Mouse (Mus musculus): Measurements from ENCODE around the gene Bex6. TPM values are rescaled to one million over a fixed set of nuclear protein-coding genes. Genes with fewer than 3 reads are reported as not detected.

Bex6 gene
- polyA plus RNA-seq (2016; fragmentation: Nextera tagmentation; extraction: Ambion mirVana): 0.63 TPM in 1 of 2 replicates, not detected in the other

DNA sequence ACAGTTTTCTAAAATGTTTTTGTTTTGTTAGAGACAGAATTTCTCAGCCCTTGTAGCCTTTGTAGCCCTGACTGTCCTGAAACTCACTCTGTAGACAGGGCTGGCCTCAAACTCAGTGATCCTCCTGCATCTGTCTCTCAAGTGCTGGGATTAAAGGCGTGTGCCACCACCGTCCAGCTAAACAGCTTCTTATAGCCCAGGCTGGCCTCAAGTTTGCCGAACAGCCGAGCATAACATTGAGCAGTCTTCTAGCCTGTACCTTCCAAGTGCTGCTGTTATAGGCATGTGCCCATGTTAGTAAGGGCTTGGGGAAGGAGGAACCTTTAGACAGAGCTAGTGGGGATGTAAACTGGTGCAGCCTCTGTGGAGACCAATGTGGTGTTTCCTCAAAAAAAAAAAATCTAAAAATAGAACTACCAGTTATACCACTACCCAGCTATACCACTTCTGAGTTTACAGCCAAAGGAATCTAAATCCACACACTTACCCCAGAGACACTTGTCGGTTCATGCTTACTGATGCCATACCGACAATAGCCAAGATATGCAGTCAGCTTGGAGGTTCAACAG, at the start of gene Bex6:
TSS of gene Bex6 (plus strand) at position 491 of the 569 bp plus-strand sequence.
- H3K27me3 ChIP-seq (ENCODE audit: insufficient read depth, poor library complexity, severe bottlenecking): no peaks in the 10 kb centered on the region
- H3K4me3 ChIP-seq: no peak within 1 kb of the TSS
- no peaks in the 10 kb centered on the region for H3K36me3 ChIP-seq
- WGBS: 81% methylated on average over 6 of the region's 6 CpGs
- H3K4me1 ChIP-seq: peaks cover 7% of the 10 kb centered on the region
- H3K9me3 ChIP-seq: no peaks in the 10 kb centered on the region
- no peak for DNase-seq (ENCODE audit: low spot score)
- no peak within 1 kb of the TSS for H3K27ac ChIP-seq

DNA sequence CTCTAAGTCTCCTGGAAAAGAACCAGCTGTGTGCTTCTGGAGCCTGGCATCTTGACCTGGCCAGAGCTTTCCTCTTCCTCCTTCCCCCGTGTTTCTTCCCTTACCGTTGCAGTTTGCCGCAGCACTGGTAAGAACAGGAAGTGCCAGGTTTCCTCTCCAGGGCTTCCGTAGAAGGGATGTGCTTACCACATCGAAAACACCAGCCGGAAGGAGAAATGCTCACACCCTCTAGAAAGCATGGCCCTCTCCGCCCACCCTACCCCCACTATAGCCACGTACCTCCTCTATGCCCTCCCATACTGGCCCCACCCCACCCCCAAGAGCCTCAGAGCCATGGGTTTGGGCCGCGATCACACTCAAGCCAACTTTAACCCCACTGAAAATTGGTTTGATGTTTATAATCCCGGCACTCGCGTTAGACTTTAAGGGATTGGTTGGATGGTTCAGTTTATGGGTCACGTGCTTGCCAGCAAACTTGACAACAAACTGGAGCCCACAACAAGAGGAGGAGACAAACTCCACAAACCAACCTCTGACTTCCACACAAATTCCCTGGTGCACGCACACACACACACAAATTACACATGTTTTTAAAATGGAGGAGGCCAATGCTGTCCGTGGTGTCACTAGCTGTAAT, 49.3 kb upstream of the Bex6 start:
- H3K4me3 ChIP-seq: peak overlapping the region; percentile 44
- no peaks in the 10 kb centered on the region for H3K9me3 ChIP-seq
- peak overlapping the region; percentile 79; the same call in 1 of the 2 replicates for H3K27ac ChIP-seq
- 55% methylated on average over 16 of the region's 16 CpGs for WGBS
- no peaks in the 10 kb centered on the region for H3K36me3 ChIP-seq
- peaks cover 10% of the 10 kb centered on the region; the same call in 1 of the 2 replicates for H3K4me1 ChIP-seq
- no peaks in the 10 kb centered on the region for H3K27me3 ChIP-seq (ENCODE audit: insufficient read depth, poor library complexity, severe bottlenecking)
- DNase-seq (ENCODE audit: low spot score): no peak

- H3K9me3 ChIP-seq: no peaks in the 10 kb centered on the region
- no peak overlapping the region for H3K4me3 ChIP-seq
- DNase-seq (ENCODE audit: low spot score): no peak
- no peak overlapping the region for H3K27ac ChIP-seq
- H3K4me1 ChIP-seq: peaks cover 10% of the 10 kb centered on the region; the same call in 1 of the 2 replicates
- no peaks in the 10 kb centered on the region for H3K36me3 ChIP-seq
- WGBS: 79% methylated on average over 3 of the region's 3 CpGs
- H3K27me3 ChIP-seq (ENCODE audit: insufficient read depth, poor library complexity, severe bottlenecking): no peaks in the 10 kb centered on the region
Observed at GRCm38 (mm10) chr16:32133148-32133547, 46.5 kb upstream of the Bex6 start.

DNA sequence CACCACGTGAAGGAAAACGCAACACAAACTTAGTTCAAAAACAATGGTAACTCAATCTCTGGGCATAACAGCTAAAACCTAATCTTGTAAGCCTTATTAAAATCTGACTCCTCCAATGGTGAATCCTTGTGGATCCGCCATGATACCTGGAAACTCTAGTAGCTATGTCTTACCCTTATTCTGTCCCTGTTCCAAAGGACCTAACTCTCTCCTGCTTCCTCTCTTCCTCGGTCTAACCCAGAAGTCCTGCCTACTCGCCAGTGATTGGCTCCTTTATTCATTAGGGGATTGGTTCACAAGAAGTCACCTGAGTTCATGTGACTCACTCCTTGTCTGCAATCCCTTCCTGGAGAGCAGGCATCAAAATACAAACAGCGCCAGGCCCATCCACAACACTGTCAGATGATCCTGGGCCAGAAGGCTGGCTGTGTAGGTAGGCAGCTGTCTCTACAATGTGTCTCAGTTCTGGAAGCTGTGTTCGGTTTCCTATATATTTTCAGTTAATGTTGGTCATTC, 43.7 kb upstream of the Bex6 start:
- Histone ChIP-seq H3K27ac (no peak overlapping the region), H3K9me3 (no peaks in the 10 kb centered on the region), H3K27me3 (ENCODE audit: insufficient read depth, poor library complexity, severe bottlenecking) (no peaks in the 10 kb centered on the region), H3K4me3 (no peak overlapping the region), H3K4me1 (no peaks in the 10 kb centered on the region), H3K36me3 (no peaks in the 10 kb centered on the region)
- DNase-seq (ENCODE audit: low spot score): no peak
- WGBS: 80% methylated on average over 7 of the region's 7 CpGs

DNA sequence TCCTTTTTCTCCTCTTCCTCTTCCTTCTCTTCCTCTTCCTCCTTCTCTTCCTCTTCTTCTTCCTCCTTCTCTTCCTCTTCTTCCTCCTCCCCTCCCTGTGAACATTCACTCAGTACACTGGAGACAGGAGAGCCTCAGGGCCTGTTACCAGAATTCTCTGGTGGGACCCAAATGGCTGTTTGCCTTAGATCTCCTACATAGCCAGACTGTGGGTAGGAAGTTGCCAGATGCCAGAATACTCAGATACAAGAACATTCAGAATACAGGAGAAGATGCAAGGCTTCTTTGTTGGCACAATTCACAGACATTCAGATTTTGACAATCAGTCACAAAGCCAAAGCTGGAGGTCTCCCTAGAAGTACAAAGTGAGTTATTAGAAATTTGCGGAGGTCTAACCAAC, 40.7 kb upstream of the Bex6 start:
- H3K27ac ChIP-seq: no peak overlapping the region
- H3K9me3 ChIP-seq: no peaks in the 10 kb centered on the region; the same call in 1 of the 2 replicates
- H3K27me3 ChIP-seq (ENCODE audit: insufficient read depth, poor library complexity, severe bottlenecking): no peaks in the 10 kb centered on the region
- WGBS: 90% methylated on average over 1 of the region's 1 CpGs
- no peak overlapping the region for H3K4me3 ChIP-seq
- no peak for DNase-seq (ENCODE audit: low spot score)
- no peaks in the 10 kb centered on the region for H3K4me1 ChIP-seq
- peaks cover 12% of the 10 kb centered on the region for H3K36me3 ChIP-seq

GRCm38 (mm10) chr16:32143766-32144165, 35.9 kb upstream of the Bex6 start:
- H3K4me3 ChIP-seq: no peak overlapping the region
- H3K4me1 ChIP-seq: 0 out of 2 replicates have a peak, but pooled peaks cover 6% of the 10 kb centered on the region
- H3K27ac ChIP-seq: no peak overlapping the region
- no peak for DNase-seq (ENCODE audit: low spot score)
- H3K36me3 ChIP-seq: peaks cover 21% of the 10 kb centered on the region
- H3K27me3 ChIP-seq (ENCODE audit: insufficient read depth, poor library complexity, severe bottlenecking): no peaks in the 10 kb centered on the region
- WGBS: 92% methylated on average over 15 of the region's 15 CpGs
- H3K9me3 ChIP-seq: no peaks in the 10 kb centered on the region; the same call in 1 of the 2 replicates

DNA sequence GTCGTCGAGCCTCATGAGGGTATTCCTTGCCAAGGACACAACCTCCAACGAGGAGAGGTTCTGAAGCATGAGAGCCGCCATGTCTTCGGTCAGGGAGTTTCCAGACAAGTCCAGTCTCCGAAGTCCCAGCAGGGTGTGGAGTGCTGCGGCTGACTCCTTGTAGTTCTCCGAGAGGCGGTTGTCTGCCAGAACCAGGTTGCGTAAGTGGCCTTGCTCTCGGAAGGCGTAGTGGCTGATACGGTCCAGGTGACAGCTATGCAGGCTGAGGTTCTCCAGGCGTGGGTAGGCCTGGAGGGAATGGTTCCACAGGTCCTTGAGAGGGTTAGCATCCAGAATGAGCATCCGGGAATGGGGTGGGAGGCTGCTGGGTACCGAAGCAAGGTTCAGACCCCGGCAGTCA, 35.0 kb upstream of the Bex6 start:
- no peaks in the 10 kb centered on the region; the same call in 1 of the 2 replicates for H3K9me3 ChIP-seq
- peaks cover 21% of the 10 kb centered on the region for H3K36me3 ChIP-seq
- H3K27me3 ChIP-seq (ENCODE audit: insufficient read depth, poor library complexity, severe bottlenecking): no peaks in the 10 kb centered on the region
- WGBS: 88% methylated on average over 17 of the region's 17 CpGs
- no peak overlapping the region for H3K27ac ChIP-seq
- H3K4me1 ChIP-seq: 0 out of 2 replicates have a peak, but pooled peaks cover 6% of the 10 kb centered on the region
- no peak for DNase-seq (ENCODE audit: low spot score)
- H3K4me3 ChIP-seq: no peak overlapping the region

DNA sequence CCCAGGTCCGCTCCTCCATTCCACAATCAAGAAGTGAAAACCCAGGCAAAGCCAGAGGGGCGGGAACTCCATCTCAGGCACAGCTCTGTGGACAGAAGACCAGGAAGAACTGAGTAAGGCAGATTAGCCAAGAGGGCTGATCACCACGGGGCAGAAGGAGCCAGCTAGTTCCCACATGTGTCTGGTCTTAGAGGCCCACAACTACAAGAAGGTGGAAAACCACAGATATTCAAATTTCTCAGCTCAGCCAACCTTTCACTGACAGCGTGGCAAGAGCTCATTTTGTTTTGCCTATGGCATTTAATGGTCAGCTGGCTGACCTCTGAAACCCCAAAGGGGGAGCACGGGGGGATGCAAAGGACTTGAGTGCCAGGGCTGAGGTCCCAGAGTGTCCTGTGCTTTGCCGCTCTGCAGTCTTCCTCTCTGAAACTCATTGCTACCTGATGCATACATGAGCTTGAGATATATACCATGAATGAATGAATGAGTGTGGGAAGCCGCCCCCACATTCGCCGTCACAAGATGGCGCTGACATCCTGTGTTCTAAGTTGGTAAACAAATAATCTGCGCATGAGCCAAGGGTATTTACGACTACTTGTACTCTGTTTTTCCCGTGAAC, 31.9 kb upstream of the Bex6 start:
- Histone ChIP-seq H3K36me3 (peaks cover 21% of the 10 kb centered on the region), H3K4me3 (peak overlapping the region; percentile 35), H3K27me3 (ENCODE audit: insufficient read depth, poor library complexity, severe bottlenecking) (no peaks in the 10 kb centered on the region), H3K9me3 (no peaks in the 10 kb centered on the region; the same call in 1 of the 2 replicates), H3K27ac (peak overlapping the region; percentile 49; the same call in 1 of the 2 replicates), H3K4me1 (0 out of 2 replicates have a peak, but pooled peaks cover 6% of the 10 kb centered on the region)
- no peak for DNase-seq (ENCODE audit: low spot score)
- WGBS: 53% methylated on average over 12 of the region's 13 CpGs

DNA sequence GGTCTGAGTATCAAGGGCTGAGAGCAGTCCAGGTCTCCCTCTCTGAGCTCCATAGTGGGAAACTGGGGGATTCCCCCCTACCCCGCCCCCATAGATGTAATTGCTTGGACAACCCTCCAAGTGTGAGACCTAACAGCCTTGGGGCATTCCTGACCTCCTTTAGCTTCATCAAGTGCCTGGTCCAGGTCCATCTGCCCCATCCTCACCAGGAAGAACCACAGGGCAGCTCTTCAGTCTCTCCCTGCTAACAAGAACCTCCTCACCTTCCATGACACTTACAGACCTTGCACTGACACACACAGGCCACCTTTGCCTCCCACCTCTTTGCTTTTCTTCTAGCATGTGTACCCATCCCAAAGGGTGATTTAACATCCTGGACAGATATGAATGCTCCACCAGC, 25.6 kb upstream of the Bex6 start:
- no peaks in the 10 kb centered on the region for H3K9me3 ChIP-seq
- 81% methylated on average over 1 of the region's 1 CpGs for WGBS
- DNase-seq (ENCODE audit: low spot score): no peak
- H3K27me3 ChIP-seq (ENCODE audit: insufficient read depth, poor library complexity, severe bottlenecking): no peaks in the 10 kb centered on the region
- H3K36me3 ChIP-seq: no peaks in the 10 kb centered on the region
- H3K27ac ChIP-seq: no peak overlapping the region
- no peak overlapping the region for H3K4me3 ChIP-seq
- no peaks in the 10 kb centered on the region for H3K4me1 ChIP-seq

- no peaks in the 10 kb centered on the region for H3K27me3 ChIP-seq (ENCODE audit: insufficient read depth, poor library complexity, severe bottlenecking)
- no peak overlapping the region for H3K4me3 ChIP-seq
- DNase-seq (ENCODE audit: low spot score): no peak
- H3K9me3 ChIP-seq: no peaks in the 10 kb centered on the region
- WGBS: 62% methylated on average over 13 of the region's 13 CpGs
- no peaks in the 10 kb centered on the region for H3K36me3 ChIP-seq
- no peaks in the 10 kb centered on the region for H3K4me1 ChIP-seq
- no peak overlapping the region for H3K27ac ChIP-seq
Observed at GRCm38 (mm10) chr16:32154437-32154836, 25.2 kb upstream of the Bex6 start.

GRCm38 (mm10) chr16:32156719-32157118, 22.9 kb upstream of the Bex6 start:
- 32% methylated on average over 3 of the region's 3 CpGs for WGBS
- Histone ChIP-seq H3K27me3 (ENCODE audit: insufficient read depth, poor library complexity, severe bottlenecking) (no peaks in the 10 kb centered on the region), H3K4me1 (no peaks in the 10 kb centered on the region), H3K36me3 (no peaks in the 10 kb centered on the region), H3K4me3 (no peak overlapping the region), H3K27ac (no peak overlapping the region), H3K9me3 (no peaks in the 10 kb centered on the region)
- no peak for DNase-seq (ENCODE audit: low spot score)

- no peaks in the 10 kb centered on the region for H3K27me3 ChIP-seq (ENCODE audit: insufficient read depth, poor library complexity, severe bottlenecking)
Observed at GRCm38 (mm10) chr16:32157369-32157768, 22.3 kb upstream of the Bex6 start.

GRCm38 (mm10) chr16:32158966-32159365, 20.7 kb upstream of the Bex6 start:
- Histone ChIP-seq H3K36me3 (no peaks in the 10 kb centered on the region), H3K4me3 (no peak overlapping the region), H3K4me1 (no peaks in the 10 kb centered on the region), H3K9me3 (no peaks in the 10 kb centered on the region), H3K27ac (no peak overlapping the region), H3K27me3 (ENCODE audit: insufficient read depth, poor library complexity, severe bottlenecking) (peaks cover 5% of the 10 kb centered on the region; the same call in 1 of the 2 replicates)
- no peak for DNase-seq (ENCODE audit: low spot score)
- WGBS: 90% methylated on average over 3 of the region's 3 CpGs

More at GRCm38 (mm10) chr16:32157369-32157768, 22.3 kb upstream of the Bex6 start:
- H3K36me3 ChIP-seq: no peaks in the 10 kb centered on the region
- DNase-seq (ENCODE audit: low spot score): no peak
- WGBS: 86% methylated on average over 2 of the region's 2 CpGs
- no peaks in the 10 kb centered on the region for H3K4me1 ChIP-seq
- H3K27ac ChIP-seq: no peak overlapping the region
- no peaks in the 10 kb centered on the region for H3K9me3 ChIP-seq
- H3K4me3 ChIP-seq: no peak overlapping the region

Measured in heart, embryonic 10.5 days (tissue).